Mouse (Mus musculus) myocyte (in vitro differentiated cells): ENCODE measurements at regions not wholly inside any gene's neighbourhood (a gene's known extent, or its start where the extent isn't known, plus 50 kb on each side); places are given as distances from the start of the nearest gene placed in this dataset.
"Not testable (repeated sequence)": the region's sequence is repeated elsewhere in the genome, so short reads cannot be mapped to it uniquely, and the experiment has no call there.

Source experiments
- H3K27me3 ChIP-seq: one replicate; pipeline ENCODE4 v1.6.1; 2011; ENCODE audit not compliant: control insufficient read depth, insufficient read depth, insufficient read length
- H3K36me3 ChIP-seq: one replicate; pipeline ENCODE4 v1.6.1; 2011; ENCODE audit not compliant: control insufficient read depth, insufficient read depth
- H3K4me2 ChIP-seq: one replicate; pipeline ENCODE4 v1.6.1; 2011; ENCODE audit warnings: low read depth, control low read depth
- H3K4me3 ChIP-seq: one replicate; pipeline ENCODE4 v1.5.1; 2011; ENCODE audit warnings: mild to moderate bottlenecking, control low read depth, moderate library complexity
- H3K79me2 ChIP-seq: one replicate; pipeline ENCODE4 v1.6.1; 2011; ENCODE audit not compliant: control insufficient read depth, insufficient read depth
- H3ac ChIP-seq: one replicate; pipeline ENCODE4 v1.6.1; 2011; ENCODE audit not compliant: control insufficient read depth, insufficient read length
- CEBPB ChIP-seq: IDR thresholded peaks from 2 replicates; pipeline ENCODE4 v1.6.1; 2011; ENCODE audit warnings: mild to moderate bottlenecking, moderate library complexity; ENCODE audit not compliant: poor library complexity, insufficient read depth, severe bottlenecking
- E2F4 ChIP-seq: IDR thresholded peaks from one replicate; pipeline ENCODE4 v1.6.1; 2011; ENCODE audit warnings: mild to moderate bottlenecking, control low read depth, moderate library complexity; ENCODE audit not compliant: insufficient read depth
- MAX ChIP-seq: IDR thresholded peaks from one replicate; pipeline ENCODE4 v1.6.1; 2011; ENCODE audit warnings: low read depth, mild to moderate bottlenecking, control low read depth
- MYOD1 ChIP-seq, 3 experiments: IDR thresholded peaks; one replicate each; pipeline ENCODE4 v1.6.1; 2011; ENCODE audit warnings: control low read depth in 2 of 3, low read depth in 2 of 3, mild to moderate bottlenecking in 2 of 3, moderate library complexity in 1 of 3; ENCODE audit not compliant: insufficient read length in 2 of 3, control insufficient read depth in 1 of 3
- MYOG ChIP-seq, 3 experiments: IDR thresholded peaks; one replicate each; pipeline ENCODE4 v1.6.1; 2011; ENCODE audit warnings: control low read depth in 2 of 3, low read depth in 2 of 3, mild to moderate bottlenecking in 2 of 3; ENCODE audit not compliant: insufficient read length in 2 of 3, control insufficient read depth in 1 of 3, insufficient read depth in 1 of 3
- POLR2A ChIP-seq: IDR thresholded peaks from one replicate; pipeline ENCODE4 v1.6.1; 2011; ENCODE audit warnings: low read depth, mild to moderate bottlenecking, control low read depth, moderate library complexity; ENCODE audit not compliant: insufficient read length
- POLR2AphosphoS2 ChIP-seq: IDR thresholded peaks from one replicate; pipeline ENCODE4 v1.6.1; 2011; ENCODE audit warnings: low read depth, control low read depth; ENCODE audit not compliant: insufficient read length
- REST ChIP-seq: IDR thresholded peaks from one replicate; pipeline ENCODE4 v1.6.1; 2011; ENCODE audit warnings: mild to moderate bottlenecking, control low read depth, moderate library complexity; ENCODE audit not compliant: insufficient read depth, insufficient read length
- SRF ChIP-seq: IDR thresholded peaks from one replicate; pipeline ENCODE4 v1.6.1; 2011; ENCODE audit warnings: low read depth; ENCODE audit not compliant: control insufficient read depth, insufficient read length
- TCF12 ChIP-seq: IDR thresholded peaks from one replicate; pipeline ENCODE4 v1.6.1; 2011; ENCODE audit warnings: mild to moderate bottlenecking, control low read depth; ENCODE audit not compliant: poor library complexity, insufficient read depth, severe bottlenecking
- TCF3 ChIP-seq: IDR thresholded peaks from one replicate; pipeline ENCODE4 v1.6.1; 2011; ENCODE audit warnings: low read depth, control low read depth; ENCODE audit not compliant: insufficient read length
- USF1 ChIP-seq: IDR thresholded peaks from one replicate; pipeline ENCODE4 v1.6.1; 2011; ENCODE audit warnings: low read depth, mild to moderate bottlenecking, control low read depth, moderate library complexity

- H3K36me3 ChIP-seq: no peaks in the 10 kb centered on the region
- no peak overlapping the region for H3K4me2 ChIP-seq
- H3K79me2 ChIP-seq: no peaks in the 10 kb centered on the region
- no peak for TF ChIP-seq USF1
- no peak for TF ChIP-seq TCF3
- no peak for TF ChIP-seq MAX
- no peak for TF ChIP-seq POLR2AphosphoS2
- no peak for TF ChIP-seq E2F4
- TF ChIP-seq TCF12: no peak
- no peak for TF ChIP-seq POLR2A
- no peak for TF ChIP-seq CEBPB
- TF ChIP-seq SRF: no peak
- TF ChIP-seq MYOD1 (IDR thresholded peaks at IDR 0.05; ENCODE audit: control insufficient read depth in 1 of 3, insufficient read length in 2 of 3, low read depth in 2 of 3): no peak
- TF ChIP-seq REST: no peak
- no peak for TF ChIP-seq MYOG (IDR thresholded peaks at IDR 0.05; ENCODE audit: control insufficient read depth in 1 of 3, insufficient read depth in 1 of 3, insufficient read length in 2 of 3, low read depth in 2 of 3)
- no peak overlapping the region for H3ac ChIP-seq
- no peaks in the 10 kb centered on the region for H3K27me3 ChIP-seq
- H3K4me3 ChIP-seq: no peak overlapping the region
Observed at GRCm38 (mm10) chr1:79299639-79300038, 140.3 kb downstream of the Scg2 start.

GRCm38 (mm10) chr1:79259726-79260125 lies 180.2 kb downstream of the Scg2 start:
- H3K79me2 ChIP-seq: no peaks in the 10 kb centered on the region
- H3K4me3 ChIP-seq: no peak overlapping the region
- TF ChIP-seq E2F4 (no peak), MAX (no peak), CEBPB (no peak), MYOG (IDR thresholded peaks at IDR 0.05; ENCODE audit: control insufficient read depth in 1 of 3, insufficient read depth in 1 of 3, insufficient read length in 2 of 3, low read depth in 2 of 3) (no peak), MYOD1 (IDR thresholded peaks at IDR 0.05; ENCODE audit: control insufficient read depth in 1 of 3, insufficient read length in 2 of 3, low read depth in 2 of 3) (no peak), USF1 (no peak), REST (no peak), TCF12 (no peak), POLR2AphosphoS2 (no peak), SRF (no peak), TCF3 (no peak), POLR2A (no peak)

GRCm38 (mm10) chr1:79212970-79213369 lies 226.9 kb downstream of the Scg2 start:
- no peaks in the 10 kb centered on the region for H3K27me3 ChIP-seq
- TF ChIP-seq POLR2A (no peak), MYOD1 (IDR thresholded peaks at IDR 0.05; ENCODE audit: control insufficient read depth in 1 of 3, insufficient read length in 2 of 3, low read depth in 2 of 3) (no peak), CEBPB (no peak), TCF3 (no peak), MAX (no peak), POLR2AphosphoS2 (no peak), E2F4 (no peak), SRF (no peak), REST (no peak), USF1 (no peak), TCF12 (no peak), MYOG (IDR thresholded peaks at IDR 0.05; ENCODE audit: control insufficient read depth in 1 of 3, insufficient read depth in 1 of 3, insufficient read length in 2 of 3, low read depth in 2 of 3) (no peak)
- no peaks in the 10 kb centered on the region for H3K79me2 ChIP-seq
- no peak overlapping the region for H3K4me3 ChIP-seq
- no peaks in the 10 kb centered on the region for H3K36me3 ChIP-seq
- H3ac ChIP-seq: no peak overlapping the region
- no peak overlapping the region for H3K4me2 ChIP-seq

More at GRCm38 (mm10) chr1:79259726-79260125, 180.2 kb downstream of the Scg2 start:
- H3K36me3 ChIP-seq: no peaks in the 10 kb centered on the region
- no peak overlapping the region for H3ac ChIP-seq
- H3K27me3 ChIP-seq: no peaks in the 10 kb centered on the region
- H3K4me2 ChIP-seq: no peak overlapping the region

GRCm38 (mm10) chr1:79212471-79212870 lies 227.4 kb downstream of the Scg2 start:
- TF ChIP-seq TCF12: no peak
- no peak for TF ChIP-seq USF1
- no peak for TF ChIP-seq MAX
- no peak for TF ChIP-seq SRF
- TF ChIP-seq E2F4: no peak
- no peak for TF ChIP-seq CEBPB
- TF ChIP-seq MYOG (IDR thresholded peaks at IDR 0.05; ENCODE audit: control insufficient read depth in 1 of 3, insufficient read depth in 1 of 3, insufficient read length in 2 of 3, low read depth in 2 of 3): no peak
- no peak for TF ChIP-seq TCF3
- TF ChIP-seq MYOD1 (IDR thresholded peaks at IDR 0.05; ENCODE audit: control insufficient read depth in 1 of 3, insufficient read length in 2 of 3, low read depth in 2 of 3): no peak
- TF ChIP-seq POLR2A: no peak
- no peak for TF ChIP-seq REST
- no peak for TF ChIP-seq POLR2AphosphoS2
- Histone ChIP-seq H3K36me3 (no peaks in the 10 kb centered on the region), H3K27me3 (no peaks in the 10 kb centered on the region), H3ac (no peak overlapping the region), H3K4me2 (no peak overlapping the region), H3K4me3 (no peak overlapping the region), H3K79me2 (no peaks in the 10 kb centered on the region)

GRCm38 (mm10) chr1:79211981-79212380 lies 227.9 kb downstream of the Scg2 start:
- not testable (repeated sequence) for H3K4me3 ChIP-seq, H3K4me2 ChIP-seq, H3K27me3 ChIP-seq, H3ac ChIP-seq, H3K79me2 ChIP-seq, H3K36me3 ChIP-seq
